Mouse (Mus musculus) adrenal gland, adult 18-20 months (tissue): ENCODE measurements around the gene Pgm1. TPM values are rescaled to one million over a fixed set of nuclear protein-coding genes. Genes with fewer than 3 reads are reported as not detected.

Experiments used
- DNase-seq, 2 experiments: peaks; one replicate each; pipeline ENCODE4 v3.0.0; 2021 to 2022; ENCODE audit warnings: low spot score in 2 of 2
- total RNA-seq, 2 experiments: library from RNA; stranded (reverse); gene quantifications; 1 replicate in 1 of 2; 2 replicates in 1 of 2; pipeline ENCODE4 v1.2.3; 2021

The Pgm1 gene
- total RNA-seq, 2 experiments from 2014 or later, result 93.0 to 106 TPM

GRCm38 (mm10) chr4:99955396-99955795 is 26.2 kb downstream of the Pgm1 start:
- DNase-seq, result no peak

DNA sequence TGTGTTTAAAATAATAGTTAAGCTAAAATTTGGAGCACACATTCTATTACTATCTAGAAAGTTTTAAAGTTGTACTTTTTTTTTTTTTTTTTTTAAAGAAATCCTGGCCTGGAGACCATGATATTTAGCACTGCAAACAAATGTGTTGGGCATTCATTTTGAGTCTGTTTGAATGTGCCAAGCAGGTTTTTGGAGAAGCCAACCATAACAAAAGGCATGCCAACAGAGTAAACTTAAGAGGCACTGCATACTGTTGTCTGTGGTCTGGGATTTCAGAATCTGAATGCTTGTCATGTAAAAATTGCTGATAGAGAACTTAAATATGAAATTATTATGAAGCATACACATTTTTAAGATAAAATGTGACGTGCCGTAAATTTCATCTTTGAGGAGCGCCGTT is 28.0 kb downstream of the Pgm1 start:
- DNase-seq, result no peak

DNA sequence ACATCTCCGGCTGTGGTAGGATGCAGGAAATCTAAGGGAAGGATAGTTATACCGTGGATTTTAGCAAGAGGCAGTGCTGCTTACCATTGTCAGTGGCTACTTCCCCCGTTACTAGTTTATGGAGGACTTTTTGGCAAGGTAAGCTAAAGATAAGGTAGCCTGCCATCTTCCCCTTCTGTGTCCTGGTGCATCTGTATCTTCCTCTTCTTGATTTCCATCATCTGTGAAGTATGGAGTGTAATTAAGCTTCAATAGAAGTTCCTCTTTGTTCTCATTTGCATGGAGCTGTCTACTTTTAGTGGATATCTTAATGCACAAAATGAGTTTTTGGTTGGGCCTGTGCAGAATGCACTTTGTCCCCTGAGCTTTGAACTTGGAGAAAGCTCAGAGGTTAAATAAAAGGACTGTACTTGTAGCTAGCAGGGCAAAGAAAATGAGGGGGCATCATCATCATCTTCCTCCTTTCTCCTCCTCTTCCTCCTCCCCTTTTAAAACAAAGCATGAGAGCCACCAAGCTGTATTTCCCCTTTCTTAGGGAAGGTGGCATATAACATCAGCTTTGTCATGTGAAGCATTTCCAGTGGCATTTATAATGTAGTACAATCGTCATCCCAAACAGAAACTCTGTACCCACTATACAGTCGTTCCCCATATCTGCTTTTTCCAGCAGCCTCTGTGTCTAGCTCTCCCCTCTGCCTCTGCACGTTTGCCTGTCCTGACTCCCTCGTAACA is 29.0 kb downstream of the Pgm1 start:
- no peak for DNase-seq

DNA sequence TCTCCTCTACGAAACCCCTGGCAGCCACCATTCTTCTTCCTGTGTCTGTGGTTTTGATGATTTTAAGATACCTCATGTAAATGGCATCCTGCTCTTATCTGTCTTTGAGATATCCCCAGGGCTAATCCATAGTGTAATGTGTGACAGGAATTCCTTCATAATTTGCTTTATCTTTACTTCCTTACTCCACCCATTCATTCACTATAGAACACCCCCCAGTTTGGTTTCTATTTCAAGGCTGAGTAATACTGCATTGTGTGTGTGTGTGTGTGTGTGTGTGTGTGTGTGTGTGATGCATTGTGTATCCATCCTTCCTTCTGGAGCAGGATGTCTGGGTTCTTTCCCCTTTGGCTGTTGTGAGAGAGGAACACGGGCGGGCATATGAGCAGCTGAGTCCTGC is 30.1 kb downstream of the Pgm1 start:
- DNase-seq, result no peak

DNA sequence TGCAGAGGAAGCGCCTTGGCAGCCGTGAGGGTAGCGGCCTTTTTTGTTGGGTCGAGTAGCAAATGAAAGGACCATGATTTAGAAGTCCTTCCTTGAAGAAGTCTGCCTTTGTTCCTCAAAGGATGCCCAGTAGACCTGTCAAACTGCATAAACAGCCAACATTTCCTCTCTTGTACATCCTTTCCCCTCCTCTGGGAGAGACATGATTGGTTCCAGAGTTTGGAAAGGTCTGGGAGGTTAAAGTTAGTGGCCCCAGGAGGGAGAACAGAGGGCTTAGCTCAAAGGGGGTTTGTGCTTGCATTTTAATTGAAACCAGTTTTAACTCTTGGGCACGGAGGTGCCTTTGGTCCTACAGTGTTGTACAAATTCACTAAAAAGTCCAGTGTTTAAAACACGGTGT is 37.3 kb downstream of the Pgm1 start:
- DNase-seq, result no peak

- DNase-seq, result no peak
Observed at GRCm38 (mm10) chr4:99969328-99969727, 40.1 kb downstream of the Pgm1 start.

DNA sequence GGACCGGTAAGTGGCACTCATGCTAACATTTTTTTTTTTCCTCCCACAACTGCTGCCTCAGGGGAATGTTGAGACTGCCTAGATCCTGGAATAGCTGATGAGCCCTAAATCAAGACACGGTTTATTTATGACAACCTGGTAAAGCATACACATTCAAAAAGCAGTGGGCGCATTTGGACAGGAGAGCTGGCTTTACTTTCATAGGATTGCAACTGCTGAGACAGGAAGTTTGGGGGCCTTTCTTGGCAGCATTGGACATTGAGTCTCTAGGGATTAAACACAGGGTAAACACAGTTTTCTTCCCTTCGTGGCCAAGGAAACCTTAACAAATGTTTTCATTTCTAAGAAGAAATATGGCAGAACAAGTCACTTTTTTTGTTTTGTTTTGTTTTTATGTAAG is 40.9 kb downstream of the Pgm1 start:
- no peak for DNase-seq

DNA sequence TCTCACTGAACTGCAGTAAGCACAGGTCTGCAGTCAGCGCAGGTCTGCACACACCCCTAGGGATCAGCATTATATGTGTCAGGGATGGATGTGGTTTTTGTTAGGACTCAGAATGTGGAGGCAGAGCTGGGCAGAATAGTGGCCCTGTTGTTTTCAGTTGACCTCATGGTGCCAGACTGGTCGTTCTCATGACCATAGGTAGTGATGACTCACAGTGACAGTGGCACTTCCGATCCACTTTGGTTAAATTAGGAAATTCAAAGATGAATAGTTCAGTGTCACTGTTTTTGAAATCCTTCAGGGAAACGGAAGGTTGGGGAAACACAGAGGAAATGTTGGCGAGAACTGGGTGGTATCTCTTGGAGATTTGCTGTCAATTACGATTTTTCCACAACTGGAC is 43.7 kb downstream of the Pgm1 start:
- no peak for DNase-seq

DNA sequence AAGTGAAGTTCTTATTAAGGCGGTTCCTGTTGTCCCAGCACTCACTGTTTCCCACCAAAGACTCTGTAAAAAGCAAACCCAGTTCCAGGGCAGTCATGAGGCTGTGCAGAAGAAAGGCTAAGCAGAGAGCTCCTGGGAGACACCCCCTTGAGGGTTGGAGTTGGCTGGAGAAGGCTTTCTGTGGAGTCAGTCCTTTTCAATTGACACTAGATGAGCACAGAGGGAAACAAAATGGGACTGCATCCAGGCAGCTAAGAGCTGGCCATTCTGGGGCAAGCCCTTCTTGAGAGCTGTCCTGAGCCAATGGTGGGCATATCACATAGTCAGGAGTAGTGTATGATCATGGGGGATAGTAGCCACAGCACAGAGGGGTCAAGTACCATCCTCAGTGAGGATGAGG is 44.7 kb downstream of the Pgm1 start:
- no peak for DNase-seq

DNA sequence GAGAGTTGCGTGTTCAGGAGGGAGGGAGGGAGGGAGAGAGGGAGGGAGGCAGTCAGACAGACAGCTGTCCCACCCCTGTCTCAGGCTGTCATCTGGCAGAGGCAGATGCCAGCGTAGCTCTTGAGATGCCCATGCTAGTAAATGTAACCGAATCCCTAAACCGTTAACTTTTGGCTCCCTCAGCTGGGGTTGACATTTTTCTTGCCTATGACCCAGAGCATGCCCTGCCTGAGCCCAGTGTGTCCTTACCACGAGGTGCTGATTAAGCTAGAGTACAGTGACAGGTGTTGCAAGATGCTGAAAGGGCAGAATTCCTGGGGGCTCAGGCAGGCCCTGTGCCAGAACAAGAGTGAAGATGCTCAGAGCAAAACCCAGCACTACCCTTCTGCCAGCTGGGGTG is 45.2 kb downstream of the Pgm1 start:
- no peak for DNase-seq

- DNase-seq, result no peak
Observed at GRCm38 (mm10) chr4:99979326-99979725, 50.1 kb downstream of the Pgm1 start.

DNA sequence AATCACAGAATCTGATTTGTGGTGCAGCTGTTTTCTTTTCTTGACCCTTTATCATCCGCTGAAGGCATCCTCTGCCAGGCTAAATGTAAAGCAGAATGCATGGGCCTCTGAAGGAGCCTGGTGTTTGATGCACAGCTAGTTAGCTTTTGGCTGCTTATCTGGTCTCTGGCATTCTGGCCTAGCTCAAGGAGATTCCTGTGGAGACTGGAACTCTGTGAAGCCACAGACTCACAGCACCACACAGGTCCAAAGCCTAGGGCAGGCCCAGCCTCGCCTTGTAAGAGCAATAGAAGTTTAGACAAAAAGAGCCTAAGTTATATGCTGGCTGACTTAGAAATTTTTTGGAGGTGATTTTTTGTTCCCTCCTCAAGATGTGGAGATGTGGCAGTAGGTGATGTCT is 52.0 kb downstream of the Pgm1 start:
- no peak for DNase-seq

- DNase-seq, result no peak
Observed at GRCm38 (mm10) chr4:99983652-99984368, 54.6 kb downstream of the Pgm1 start.

DNA sequence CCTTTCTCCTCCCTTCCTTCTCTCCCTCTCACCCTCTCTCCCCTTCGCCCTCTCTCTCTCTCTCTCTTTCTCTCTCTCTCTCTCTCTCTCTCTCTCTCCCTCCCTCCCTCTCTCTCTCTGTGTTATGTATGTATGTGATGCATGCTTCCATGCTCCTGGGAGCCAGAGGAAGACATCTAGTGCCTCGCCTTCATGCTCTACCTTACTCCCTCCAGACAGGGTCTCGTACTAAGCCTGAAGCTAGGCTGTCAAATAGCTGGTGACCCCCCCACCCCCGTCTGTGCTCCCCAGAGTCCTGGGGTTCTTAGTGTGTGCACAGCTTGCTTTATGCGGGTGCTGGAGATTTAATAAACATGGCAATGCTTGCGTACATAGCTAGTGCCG is 55.1 kb downstream of the Pgm1 start:
- DNase-seq, result no peak

DNA sequence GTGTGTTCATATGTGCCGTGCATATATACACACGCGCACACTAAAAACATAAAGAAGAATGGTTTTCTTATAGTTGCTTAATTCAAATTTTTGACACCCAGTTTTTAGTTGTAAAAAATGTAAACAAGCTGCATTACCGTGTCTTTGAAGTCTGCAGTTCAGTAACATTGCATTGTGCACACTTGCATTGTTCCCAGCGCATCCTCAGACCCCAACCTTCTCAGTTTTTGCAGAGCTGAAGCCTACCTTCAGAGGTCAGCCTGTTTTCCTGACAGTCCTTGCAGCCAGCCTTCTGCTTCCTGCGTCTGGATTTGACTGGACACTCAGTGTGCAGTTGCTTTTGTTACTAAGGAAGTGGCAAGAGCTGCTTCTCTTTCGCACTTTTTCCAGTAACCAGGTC is 55.9 kb downstream of the Pgm1 start:
- DNase-seq, result no peak

- DNase-seq, result no peak
Observed at GRCm38 (mm10) chr4:99985631-99986030, 56.4 kb downstream of the Pgm1 start.

GRCm38 (mm10) chr4:99986609-99987008 is 57.4 kb downstream of the Pgm1 start:
- DNase-seq, result no peak

DNA sequence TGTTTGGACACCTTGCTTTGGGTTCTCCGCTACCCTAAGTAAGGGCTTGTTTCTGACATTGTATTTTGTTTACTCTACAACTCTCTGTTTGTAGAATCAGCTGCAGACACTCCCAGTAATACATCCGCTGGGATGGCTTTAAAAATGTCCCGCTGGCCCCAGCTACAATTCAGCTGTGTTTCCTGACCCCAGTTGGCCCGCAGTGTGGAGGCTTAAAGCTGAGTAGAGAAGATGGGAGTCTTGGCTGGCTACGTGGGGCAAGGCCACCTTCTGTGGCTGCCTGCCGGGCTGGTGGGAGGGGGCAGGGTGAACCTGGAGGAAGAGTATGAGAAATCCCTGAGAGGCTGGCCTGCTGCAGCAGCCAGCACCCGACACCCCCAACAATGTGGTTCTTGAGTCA is 59.6 kb downstream of the Pgm1 start:
- no peak for DNase-seq

GRCm38 (mm10) chr4:100000971-100001370 is 71.8 kb downstream of the Pgm1 start:
- no peak for DNase-seq

DNA sequence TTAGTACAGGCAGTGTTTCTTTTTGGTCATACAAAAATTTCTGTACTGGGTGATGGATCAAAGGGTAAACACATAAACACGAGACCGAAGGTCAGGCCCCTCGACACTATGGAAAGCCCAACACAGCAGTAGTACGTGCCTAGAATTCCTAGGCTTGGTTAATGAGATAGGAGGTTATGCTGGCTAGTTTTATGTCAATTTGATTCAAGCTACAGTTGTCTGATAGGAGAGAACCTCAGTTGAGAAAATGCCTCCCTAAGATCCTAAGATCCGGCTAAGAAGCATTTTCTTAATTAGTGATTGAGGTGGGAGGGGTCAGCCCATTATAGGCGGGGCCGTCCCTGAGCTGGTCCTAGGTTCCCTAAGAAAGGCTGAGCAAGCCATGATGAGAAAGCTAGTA is 72.6 kb downstream of the Pgm1 start:
- DNase-seq, result no peak

GRCm38 (mm10) chr4:100007721-100008120 is 78.5 kb downstream of the Pgm1 start:
- DNase-seq, result no peak

GRCm38 (mm10) chr4:100008371-100009090 is 79.3 kb downstream of the Pgm1 start:
- DNase-seq, result peak; percentile 51 to 53
